Mouse (Mus musculus): ENCODE data around the gene Galntl5.
"Not testable (repeated sequence)": the region's sequence is repeated elsewhere in the genome, so short reads cannot be mapped to it uniquely, and the experiment has no call there.

Gene Galntl5

DNA sequence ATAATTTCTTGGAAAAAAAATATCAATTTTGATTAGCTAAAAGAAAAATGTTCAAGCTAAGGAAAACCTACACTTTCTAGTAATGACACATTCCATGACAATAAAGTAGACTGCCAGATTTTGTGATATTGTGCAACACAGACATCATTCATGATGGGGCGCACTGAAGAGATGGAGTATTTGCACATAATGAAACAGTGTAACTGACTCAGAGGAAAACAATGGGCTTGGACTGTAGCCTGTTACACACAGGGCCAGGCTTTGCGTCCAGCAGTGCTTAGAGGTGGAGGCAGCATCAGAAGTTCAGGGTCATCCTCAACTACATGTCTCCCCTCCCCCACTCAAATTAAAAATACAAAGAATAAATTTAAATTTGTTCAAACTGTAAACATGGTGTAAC lies 9.3 kb downstream of the Galntl5 start:
- no peak for DNase-seq (ENCODE audit: low spot score in 2 of 2)

DNA sequence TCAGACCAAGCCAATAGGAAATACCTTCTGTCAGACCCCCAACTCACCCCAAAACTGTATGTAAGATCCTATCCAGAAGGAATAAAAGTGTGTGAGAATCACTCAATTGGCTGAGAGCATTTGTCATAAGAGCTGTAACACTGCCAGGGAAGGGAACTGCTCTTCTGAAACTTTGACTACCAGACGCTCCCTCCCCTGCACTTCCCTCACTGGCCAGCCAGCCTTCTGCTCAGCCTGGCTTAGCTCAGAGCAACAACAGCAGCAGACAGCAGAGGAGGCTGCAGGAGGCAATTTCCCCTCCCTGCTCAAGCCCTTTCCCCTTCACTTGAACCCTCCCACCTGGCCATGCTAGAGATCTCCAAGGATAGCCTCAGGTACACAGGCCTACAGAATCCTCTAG lies 30.6 kb downstream of the Galntl5 start:
- no peak for DNase-seq (ENCODE audit: low spot score in 2 of 2)

- DNase-seq (ENCODE audit: low spot score in 2 of 2), result not testable (repeated sequence)
Measured at GRCm38 (mm10) chr5:25213216-25213615, 32.0 kb downstream of the Galntl5 start.

- DNase-seq (ENCODE audit: low spot score in 2 of 2), result no peak
Measured at GRCm38 (mm10) chr5:25215006-25215405, 33.7 kb downstream of the Galntl5 start.

DNA sequence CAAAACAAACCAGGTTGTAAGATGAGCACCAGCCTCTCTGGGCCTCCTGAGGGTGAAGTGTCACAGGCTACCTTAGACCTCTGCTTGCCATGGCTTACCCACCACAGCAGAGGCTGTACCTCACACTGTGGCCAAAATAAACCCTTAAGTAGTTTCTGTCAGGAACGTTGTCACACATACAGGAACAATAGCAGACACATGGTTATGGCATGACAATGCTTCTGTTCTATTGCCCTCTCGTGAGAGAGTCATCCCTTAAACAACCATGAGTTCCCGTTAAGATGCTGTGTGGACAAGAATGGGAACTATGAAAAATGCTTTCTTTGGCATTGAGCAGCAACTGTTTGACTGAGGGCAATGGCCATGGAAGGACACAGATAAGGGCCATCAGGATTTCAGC lies 40.3 kb downstream of the Galntl5 start, which contains the start of gene Galnt11:
Gene Galnt11, plus strand, starts transcription at position 301 of the 400 bp plus-strand sequence.
- no peak for DNase-seq (ENCODE audit: low spot score in 2 of 2)

DNA sequence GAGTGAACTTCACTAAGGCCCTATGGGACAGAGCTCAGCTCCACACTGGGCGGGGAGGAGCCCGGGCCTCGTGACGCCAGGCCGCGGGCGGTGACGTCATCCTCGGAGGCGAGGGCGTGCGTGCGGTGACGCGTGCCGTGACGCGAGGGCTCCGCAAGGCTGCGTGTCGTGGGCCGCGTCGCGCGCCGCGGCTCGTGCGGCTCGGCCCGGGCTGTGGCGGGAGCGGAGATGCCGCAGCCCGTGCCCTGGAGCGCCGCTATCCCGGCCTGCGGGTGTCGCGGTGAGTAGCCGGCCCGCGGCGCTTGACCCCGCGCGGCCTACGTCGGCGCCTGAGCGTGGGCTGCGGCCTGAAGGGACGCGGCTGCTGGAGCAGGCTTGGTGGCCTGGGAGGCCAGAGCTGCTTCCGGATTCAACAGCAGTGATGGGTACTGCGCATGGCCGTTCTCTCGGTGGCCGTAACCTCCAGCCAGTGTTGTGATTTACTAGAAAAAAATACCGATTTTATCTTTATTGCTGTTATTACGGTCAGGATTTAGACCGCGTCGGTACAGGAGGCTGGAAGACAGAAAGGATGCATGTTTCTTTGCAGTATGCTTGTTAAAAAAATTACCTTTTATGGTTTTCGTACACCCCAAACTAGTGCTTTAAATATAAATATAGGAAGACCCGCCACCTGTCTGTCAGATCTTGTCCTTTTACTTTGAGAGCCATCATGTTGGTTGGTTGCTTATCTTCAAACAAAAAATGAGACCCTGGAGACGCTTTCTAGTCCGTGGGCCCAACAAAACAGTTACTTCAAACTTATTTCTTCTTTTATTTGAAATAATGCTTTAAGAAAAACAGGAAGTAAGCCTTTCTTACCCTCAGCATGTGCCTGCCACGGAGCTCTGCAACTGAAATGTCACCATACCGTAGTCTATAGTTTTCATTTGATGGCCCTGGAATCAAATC lies 41.8 kb downstream of the Galntl5 start, which contains the start of gene E130116L18Rik:
Gene E130116L18Rik, minus strand, starts transcription at position 402 of the 951 bp plus-strand sequence.
- peak; percentile 78 to 90 for DNase-seq (ENCODE audit: low spot score in 2 of 2)

GRCm38 (mm10) chr5:25224377-25224776 lies 43.1 kb downstream of the Galntl5 start:
- not testable (repeated sequence) for DNase-seq (ENCODE audit: low spot score in 2 of 2)

DNA sequence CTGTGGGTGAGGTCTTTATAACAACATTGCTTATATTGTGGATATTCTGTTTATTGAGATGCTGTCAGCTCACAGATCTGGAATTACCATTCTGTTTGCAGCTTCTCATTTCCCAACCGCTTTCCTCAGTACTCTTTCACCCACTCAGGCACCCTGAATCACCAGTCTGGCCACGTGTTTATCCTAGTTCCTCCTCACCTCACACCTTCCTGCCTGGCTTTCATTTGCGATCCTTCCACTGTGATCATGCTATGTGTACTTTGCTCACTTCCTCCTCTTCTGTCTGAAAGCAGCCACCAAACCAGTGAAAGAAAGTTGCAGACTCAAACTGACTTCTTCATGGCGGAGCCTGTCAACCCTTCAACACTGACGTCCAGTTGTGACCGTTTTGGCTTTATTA lies 61.8 kb downstream of the Galntl5 start:
- no peak for DNase-seq (ENCODE audit: low spot score in 2 of 2)

DNA sequence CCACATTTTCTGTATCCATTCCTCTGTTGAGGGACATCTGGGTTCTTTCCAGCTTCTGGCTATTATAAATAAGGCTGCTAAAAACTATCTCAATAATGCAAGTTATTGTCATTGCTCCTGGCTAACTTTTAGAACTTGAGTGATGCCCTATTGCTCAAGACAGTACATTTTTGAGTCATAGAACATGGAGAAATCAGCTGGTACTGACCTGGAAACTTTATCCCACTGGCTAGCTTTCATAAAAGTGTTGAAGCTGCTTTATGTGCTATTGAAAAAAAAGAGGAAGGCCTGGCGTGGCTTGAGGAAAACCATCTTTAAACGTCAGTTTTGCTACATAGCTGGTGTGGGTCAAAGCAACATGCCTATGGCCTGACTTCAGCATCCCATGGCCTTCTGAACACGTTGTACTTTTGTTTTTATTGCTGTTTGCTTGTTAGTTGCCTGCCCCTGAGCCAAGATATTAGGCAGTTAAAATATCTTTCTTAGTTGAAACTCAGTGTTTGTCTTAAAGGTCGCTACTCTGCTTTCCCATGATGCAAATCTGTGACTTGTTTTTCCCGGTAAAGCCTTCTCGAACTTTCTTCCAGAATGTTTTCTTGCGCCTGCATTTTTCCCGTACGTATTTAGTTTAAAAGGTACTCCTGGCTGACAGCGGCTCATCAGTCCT lies 64.7 kb downstream of the Galntl5 start:
- no peak for DNase-seq (ENCODE audit: low spot score in 2 of 2)

DNA sequence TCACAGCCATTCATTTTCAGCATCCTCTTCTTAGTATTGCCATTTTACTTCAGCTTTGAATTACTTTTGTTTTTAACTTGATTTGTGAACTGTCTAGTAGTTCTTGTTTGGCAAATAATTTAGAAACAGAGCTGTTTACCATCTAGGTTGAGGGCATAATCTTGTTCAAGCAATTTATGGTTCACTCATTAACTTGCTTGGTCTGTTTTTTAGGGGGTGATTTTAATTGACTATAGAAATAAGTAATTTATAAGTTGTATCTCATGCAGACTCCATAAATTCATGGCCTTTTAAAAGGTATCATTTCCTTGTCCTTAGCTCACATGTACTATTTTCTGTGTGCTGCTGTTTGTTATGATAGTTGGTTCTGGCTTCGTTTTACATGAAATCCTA lies 65.2 kb downstream of the Galntl5 start:
- DNase-seq (ENCODE audit: low spot score in 2 of 2), result no peak

DNA sequence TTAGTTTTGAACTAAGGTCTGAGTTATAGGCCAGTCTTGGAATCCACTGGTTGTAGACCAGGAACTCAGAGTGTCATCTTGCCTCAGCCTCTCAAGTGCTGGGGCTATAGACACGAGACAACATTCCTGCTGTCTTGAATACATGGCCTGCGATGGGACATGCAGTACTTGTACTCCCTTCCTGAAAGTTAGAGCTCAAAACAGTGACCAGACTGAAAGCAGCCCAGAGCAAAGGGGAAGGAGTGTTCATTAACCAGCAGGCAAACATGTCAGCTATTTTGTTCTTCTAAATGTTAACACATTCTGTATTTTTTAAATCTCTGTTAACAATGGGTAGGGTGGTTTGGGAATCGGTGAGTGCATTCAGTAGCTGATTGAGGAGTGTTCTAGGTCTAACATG lies 65.8 kb downstream of the Galntl5 start:
- DNase-seq (ENCODE audit: low spot score in 2 of 2), result no peak

DNA sequence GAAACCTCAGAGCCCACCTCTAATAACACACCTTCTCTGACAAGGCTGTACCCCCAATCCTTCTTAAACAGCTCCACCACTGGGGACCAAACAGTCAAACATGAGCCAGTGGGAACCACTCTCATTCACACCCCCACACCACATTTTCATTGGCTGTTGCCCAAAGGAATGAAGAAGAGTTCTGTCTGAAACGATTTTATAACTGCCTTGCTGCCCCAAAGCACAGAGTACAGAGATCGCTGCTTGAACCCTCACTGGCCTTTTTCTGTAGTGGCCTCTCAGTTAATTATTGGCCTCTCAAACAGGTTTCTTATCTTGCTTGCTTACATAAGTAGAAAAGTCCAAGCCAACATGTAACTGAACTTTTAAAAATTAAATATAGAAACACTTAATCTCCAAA lies 71.2 kb downstream of the Galntl5 start:
- no peak for DNase-seq (ENCODE audit: low spot score in 2 of 2)

DNA sequence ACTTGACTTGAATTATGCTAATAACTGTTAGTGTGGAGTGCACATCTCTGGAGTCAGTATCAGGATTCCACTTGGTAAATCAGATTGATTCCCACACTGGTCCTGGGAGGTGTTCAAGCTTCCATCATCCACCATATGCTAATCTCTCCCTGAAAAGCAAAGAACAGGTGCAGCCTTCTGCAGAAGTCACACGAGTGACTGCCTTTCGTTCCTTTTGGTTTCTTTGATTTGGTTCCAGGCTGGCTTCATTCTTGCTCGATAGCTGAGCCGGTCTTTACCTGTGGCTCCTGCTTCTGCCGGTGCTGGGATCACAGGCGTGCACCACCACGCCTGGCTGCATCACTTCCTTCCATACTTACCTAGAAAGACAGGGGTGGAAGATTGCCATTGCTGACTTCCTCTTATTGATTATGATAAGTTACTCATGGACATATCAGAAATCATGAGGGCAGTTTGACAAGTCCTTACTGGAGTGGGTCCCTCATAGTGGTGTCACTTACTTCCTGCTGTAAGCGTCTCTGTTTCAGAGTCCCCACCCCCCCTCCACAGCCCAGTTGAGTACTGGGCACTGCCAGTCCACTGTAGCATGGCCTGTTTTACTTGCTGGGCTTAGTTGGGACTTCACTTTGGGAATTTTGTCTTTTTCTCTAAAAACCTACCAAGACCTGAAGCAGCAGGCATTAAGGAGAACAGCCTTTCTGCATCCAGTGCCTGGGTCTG lies 71.7 kb downstream of the Galntl5 start:
- DNase-seq (ENCODE audit: low spot score in 2 of 2), result no peak

GRCm38 (mm10) chr5:25254491-25254890 lies 73.2 kb downstream of the Galntl5 start:
- DNase-seq (ENCODE audit: low spot score in 2 of 2), result no peak

DNA sequence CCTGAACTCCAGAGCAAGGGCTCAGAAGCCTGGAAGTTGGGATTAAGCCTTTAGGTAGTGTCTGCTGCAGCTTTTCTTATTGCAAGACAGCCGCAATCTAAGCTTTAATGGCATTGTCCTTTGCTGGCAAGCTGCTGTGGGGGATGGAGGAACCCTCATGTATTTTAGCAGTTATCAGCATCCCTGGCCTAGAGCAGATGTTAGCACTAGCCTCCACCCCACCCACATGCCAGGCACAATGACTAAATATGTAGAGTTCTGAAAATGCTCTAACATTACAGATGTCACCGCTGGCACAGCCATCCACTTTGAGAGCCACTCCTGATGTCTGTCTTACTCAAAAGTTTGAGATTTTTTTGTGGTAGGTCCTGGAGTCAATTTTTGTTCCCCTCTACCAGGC lies 75.4 kb downstream of the Galntl5 start:
- peak in 1 of 2 experiments; percentile 13 for DNase-seq (ENCODE audit: low spot score in 2 of 2)

DNA sequence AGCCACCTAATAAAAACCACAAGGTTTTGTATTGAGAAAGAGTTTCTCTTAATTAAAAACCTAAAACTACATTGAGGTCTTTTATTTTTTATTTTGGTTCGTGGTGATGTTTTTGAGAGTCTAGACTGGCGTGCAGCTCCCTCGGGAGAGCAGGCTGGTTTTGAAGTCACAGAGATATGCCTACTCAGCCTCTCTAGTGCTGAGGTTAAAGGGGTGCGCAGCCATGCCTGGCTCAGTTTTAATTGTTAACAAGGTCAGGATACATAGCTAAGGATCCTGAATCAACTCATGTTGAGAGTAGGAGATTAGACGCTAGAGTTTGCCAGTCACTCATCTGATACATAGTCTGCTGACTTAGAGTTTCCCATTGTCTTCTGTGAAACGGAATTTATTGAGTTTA lies 80.2 kb downstream of the Galntl5 start:
- no peak for DNase-seq (ENCODE audit: low spot score in 2 of 2)

DNA sequence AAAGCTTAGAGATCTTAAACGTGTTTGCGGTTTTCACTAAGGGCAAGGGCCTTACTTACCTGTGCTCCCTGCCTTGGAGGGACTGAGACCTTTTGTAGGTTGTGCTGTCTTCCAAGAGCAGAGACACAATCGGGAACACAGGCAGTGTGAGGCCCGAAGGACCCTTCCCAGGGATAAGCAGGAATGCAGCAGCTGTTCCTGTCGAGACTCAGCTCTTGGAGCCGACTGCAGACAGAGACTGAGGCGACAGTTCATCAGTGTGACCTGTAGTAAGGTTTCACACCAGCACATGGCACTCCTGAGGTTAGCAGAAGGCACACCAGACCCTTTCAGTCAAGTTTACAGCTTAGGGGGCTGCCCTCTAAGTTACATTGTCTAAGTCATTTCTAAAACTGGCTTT lies 81.0 kb downstream of the Galntl5 start:
- no peak for DNase-seq (ENCODE audit: low spot score in 2 of 2)

DNA sequence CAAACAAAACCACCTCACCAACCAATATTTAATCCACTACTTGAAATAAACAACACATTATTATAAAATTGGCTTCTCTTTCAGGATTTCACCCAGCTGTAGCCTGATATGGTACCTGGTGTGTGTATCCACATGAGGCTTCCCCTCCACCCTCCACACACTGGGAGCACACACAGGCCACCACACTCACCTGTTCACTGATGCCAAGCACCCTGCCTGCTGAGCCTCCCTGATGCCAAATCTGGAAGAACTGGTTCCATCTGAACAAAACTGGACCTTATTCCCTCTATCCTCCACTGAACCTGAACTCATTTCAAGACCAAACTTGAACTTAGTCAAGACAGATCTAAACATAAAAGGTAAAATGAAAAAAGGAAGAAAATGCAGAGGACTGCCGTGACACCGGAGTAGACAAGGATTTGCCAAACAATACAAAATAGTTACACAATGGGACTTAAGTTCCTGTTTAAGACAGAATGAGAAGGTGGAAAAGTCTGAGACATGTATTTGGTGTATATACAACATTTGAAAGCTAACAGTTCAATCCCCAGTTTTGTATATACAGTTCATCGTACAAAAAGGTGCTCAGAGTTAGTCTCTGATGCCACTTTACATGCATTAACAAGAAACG lies 87.1 kb downstream of the Galntl5 start:
- no peak for DNase-seq (ENCODE audit: low spot score in 2 of 2)
